Mouse (Mus musculus): ENCODE data around the gene Lrg1.
A peak's percentile ranks its signal among the peaks of the same experiment; 100 is the strongest.

Lrg1 gene

GRCm38 (mm10) chr17:56121826-56122225 is at the start of gene Lrg1:
Lrg1 (minus strand) TSS chr17:56122001.
- DNase-seq (ENCODE audit: extremely low read depth, insufficient read length, low spot score) = no peak

- DNase-seq (ENCODE audit: extremely low read depth, insufficient read length, low spot score) = no peak
Measured at GRCm38 (mm10) chr17:56171456-56171855, 49.7 kb upstream of the Lrg1 start.

- no peak for DNase-seq (ENCODE audit: extremely low read depth, insufficient read length, low spot score)
Measured at GRCm38 (mm10) chr17:56170636-56171035, 48.8 kb upstream of the Lrg1 start.

GRCm38 (mm10) chr17:56169830-56170229 is 48.0 kb upstream of the Lrg1 start:
- DNase-seq (ENCODE audit: extremely low read depth, insufficient read length, low spot score) = no peak

DNA sequence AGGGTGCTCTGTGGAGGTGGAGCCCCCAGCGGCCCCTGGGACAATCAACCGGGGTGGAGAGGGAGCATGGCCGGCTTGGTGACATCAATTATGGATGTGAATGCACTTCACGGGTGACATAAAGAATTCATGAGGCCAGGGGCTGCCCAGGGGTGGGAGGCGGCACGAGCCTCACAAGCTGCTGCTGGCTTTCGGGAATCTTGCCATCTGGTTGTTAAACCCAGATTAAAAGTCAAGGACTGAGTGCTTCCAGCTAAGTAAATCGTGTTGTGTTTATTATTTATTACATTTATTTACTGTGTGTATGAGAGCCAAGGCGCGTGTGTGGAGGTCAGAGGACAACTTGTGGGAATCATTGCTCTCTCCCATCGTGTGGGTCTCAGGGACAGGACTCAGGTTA is 43.9 kb upstream of the Lrg1 start:
- DNase-seq (ENCODE audit: extremely low read depth, insufficient read length, low spot score) = no peak

- no peak for DNase-seq (ENCODE audit: extremely low read depth, insufficient read length, low spot score)
Measured at GRCm38 (mm10) chr17:56164510-56164909, 42.7 kb upstream of the Lrg1 start.

- no peak for DNase-seq (ENCODE audit: extremely low read depth, insufficient read length, low spot score)
Measured at GRCm38 (mm10) chr17:56163523-56164102, 41.8 kb upstream of the Lrg1 start.

DNA sequence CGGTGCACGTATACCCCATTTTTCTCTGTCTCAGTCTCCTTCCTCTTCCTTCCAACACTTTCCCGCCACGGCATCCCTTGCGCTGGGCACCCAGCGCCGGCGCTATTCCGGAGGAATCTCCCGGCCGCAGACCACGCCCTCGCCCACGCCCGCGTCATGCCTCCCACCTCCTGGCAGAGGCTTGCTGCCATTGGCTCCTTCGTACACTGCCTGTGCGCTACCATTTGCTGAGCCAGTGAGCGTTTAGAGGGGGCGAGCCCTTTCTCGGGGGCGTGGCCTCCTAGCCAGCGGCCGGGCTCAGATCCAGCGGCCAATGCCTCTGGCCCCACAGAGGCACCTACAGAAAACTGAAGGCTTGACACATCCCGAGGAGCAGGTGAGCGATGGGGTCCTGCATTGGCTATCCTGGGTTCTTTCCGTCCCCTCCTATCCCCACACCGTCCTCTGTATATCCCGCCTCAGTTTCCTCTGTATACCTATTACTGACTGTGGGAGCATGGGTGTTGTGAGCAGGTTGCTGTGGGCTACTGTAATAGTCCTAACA is 40.5 kb upstream of the Lrg1 start, which contains the start of gene Tnfaip8l1:
Gene Tnfaip8l1 (plus strand): TSS at position 247 of the 544 bp plus-strand sequence.
- DNase-seq (ENCODE audit: extremely low read depth, insufficient read length, low spot score) = peak; percentile 98

- peak; percentile 64 for DNase-seq (ENCODE audit: extremely low read depth, insufficient read length, low spot score)
Measured at GRCm38 (mm10) chr17:56159729-56160128, 37.9 kb upstream of the Lrg1 start.

GRCm38 (mm10) chr17:56153643-56154042 is 31.8 kb upstream of the Lrg1 start:
- DNase-seq (ENCODE audit: extremely low read depth, insufficient read length, low spot score) = peak; percentile 71

DNA sequence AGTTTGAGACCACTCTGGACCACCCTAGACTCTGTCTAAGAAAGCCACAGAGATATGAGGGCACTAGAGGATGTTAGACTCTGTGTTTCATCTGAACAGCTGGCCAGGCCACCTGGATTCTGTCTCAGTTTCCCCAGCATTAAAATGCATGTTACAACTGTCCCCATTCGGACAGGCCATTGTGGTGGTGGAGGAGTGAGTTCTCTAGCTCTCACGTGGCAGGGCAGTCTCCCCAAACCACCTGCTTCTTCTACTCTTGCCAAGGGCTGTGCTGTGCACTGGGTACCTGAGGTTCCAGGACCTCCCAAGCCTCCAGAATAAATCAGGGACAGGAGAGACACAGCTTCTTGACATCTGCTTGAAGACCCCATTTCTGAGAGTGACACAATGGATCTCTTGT is 28.1 kb upstream of the Lrg1 start:
- DNase-seq (ENCODE audit: extremely low read depth, insufficient read length, low spot score) = no peak

GRCm38 (mm10) chr17:56148790-56149618 is 27.2 kb upstream of the Lrg1 start:
- DNase-seq (ENCODE audit: extremely low read depth, insufficient read length, low spot score) = no peak

DNA sequence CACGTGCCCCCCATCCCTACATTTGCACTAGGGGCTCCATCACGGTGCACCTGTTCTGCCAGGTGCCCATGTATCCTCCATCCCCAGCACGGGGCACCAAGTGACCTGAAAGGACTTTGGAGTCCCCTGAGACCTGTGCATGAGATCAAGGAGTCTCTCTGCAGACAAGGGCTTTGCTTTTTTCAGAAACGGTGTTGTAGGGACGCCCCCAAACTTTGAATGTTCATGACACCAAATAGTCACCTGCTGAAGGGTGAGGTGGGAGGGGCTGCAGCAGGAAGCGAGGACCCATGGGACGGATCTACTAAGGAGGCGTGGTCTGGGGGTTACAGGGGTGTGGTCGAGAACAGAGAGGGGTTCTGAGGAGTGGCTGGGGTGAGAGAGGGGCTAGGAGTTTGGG is 26.5 kb upstream of the Lrg1 start:
- DNase-seq (ENCODE audit: extremely low read depth, insufficient read length, low spot score) = no peak

GRCm38 (mm10) chr17:56147420-56147819 is 25.6 kb upstream of the Lrg1 start:
- DNase-seq (ENCODE audit: extremely low read depth, insufficient read length, low spot score) = no peak

- DNase-seq (ENCODE audit: extremely low read depth, insufficient read length, low spot score) = no peak
Measured at GRCm38 (mm10) chr17:56146131-56146530, 24.3 kb upstream of the Lrg1 start.

GRCm38 (mm10) chr17:56144546-56144945 is 22.7 kb upstream of the Lrg1 start:
- no peak for DNase-seq (ENCODE audit: extremely low read depth, insufficient read length, low spot score)

DNA sequence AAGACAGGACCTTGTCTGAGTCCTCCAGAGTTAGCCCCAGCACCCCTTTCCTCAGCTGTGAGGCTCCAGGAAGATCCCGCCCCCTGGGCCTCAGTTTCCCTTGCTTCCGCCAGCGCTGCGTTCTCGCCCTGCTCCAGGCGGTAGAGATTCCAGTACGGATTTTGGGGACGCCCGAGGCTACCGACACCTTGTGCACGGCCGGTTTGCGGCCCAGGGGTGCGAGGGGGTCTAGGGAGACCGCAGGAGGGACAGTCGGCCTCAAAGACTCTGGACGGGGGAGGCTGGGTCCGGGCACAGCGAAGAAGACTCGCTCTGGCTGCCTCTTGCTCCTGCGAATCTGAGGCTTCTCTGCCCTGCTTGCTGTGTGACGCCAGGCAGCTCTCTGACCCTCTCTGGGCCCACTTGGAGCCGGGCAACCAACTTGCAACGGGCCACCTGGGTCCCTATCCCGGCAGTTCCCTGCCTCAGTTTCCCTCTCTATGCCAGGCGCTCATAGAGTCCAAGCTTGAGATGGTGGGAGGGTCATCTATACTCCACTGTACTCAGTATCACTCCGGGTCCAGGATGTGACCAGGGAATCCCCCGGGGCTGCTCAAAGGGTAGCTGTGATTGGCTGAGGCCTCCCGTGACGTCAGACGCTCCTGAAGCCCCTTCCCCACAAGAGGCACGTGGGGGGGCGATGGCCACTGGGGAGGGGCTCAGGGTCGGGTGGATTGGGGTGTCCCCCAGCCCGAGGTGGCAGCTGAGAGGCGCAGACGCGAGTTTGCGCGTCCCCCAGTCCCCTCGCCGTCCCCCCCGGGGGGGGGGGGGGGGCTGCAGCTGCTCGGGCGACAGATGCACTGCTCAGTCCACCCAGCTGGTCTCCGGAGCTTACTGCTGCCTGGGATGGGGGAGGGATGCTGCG is 20.2 kb upstream of the Lrg1 start:
- DNase-seq (ENCODE audit: extremely low read depth, insufficient read length, low spot score) = no peak

GRCm38 (mm10) chr17:56139858-56140595 is 18.2 kb upstream of the Lrg1 start, which contains the start of gene Sema6b:
Sema6b (minus strand) TSS chr17:56140343.
- no peak for DNase-seq (ENCODE audit: extremely low read depth, insufficient read length, low spot score)

DNA sequence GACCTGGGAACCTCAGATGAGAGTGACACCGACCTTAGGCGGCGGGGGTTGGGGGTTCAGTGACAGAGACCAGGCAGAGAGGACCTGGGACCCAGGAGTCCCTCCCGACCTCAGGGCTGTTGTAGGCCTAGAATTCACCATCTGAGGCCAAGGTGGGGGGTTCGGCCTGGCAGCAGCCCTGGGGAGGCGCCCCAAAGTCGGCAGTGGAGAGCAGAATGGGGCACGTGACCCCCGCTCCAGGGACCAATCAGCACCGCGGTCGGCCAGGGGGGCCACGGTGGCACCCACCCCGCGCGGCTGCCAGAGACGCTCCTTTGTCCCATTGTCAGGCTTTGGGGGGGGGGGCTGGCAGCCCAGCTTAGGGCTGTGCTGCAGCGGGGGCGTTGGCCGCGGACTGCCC is 17.6 kb upstream of the Lrg1 start:
- DNase-seq (ENCODE audit: extremely low read depth, insufficient read length, low spot score) = no peak
